Mouse (Mus musculus) urinary bladder, adult 2 months (tissue): ENCODE results near the gene Wnk4. TPM values are rescaled to one million over a fixed set of nuclear protein-coding genes. Genes with fewer than 3 reads are reported as not detected.
A peak's percentile ranks its signal among the peaks of the same experiment; 100 is the strongest.

ENCODE experiments used
- DNase-seq: peaks from one replicate; pipeline ENCODE4 v3.0.0; 2022; ENCODE audit warnings: low spot score
- polyA plus RNA-seq: library from polyadenylated mRNA; depleted of rRNA; stranded (reverse); fragments of >200 nt; gene quantifications from 2 replicates; pipeline ENCODE4 v1.2.3, GENCODE M21; 2012

Wnk4 gene
- polyA plus RNA-seq, 1 experiment, result 7.4 TPM

DNA sequence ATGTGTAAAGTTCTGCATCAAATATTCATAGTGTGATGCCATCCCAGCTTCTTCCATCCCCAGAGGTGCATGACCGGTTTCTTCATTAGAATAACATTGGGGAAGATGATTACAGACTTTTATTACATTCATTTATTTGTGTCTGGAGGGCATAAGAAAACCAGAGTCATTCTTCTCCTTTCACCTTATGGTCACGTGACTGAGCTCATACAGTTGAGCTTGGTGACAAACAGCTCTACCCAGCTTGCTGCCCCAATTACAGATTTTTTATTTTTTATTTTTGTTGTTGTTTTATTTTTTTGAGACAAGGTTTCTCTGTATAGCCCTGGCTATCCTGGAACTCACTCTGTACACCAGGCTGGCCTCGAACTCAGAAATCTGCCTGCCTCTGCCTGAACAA is 12.1 kb downstream of the Wnk4 start:
- no peak for DNase-seq

- no peak for DNase-seq
These were observed 14.9 kb downstream of the Wnk4 start for GRCm38 (mm10) chr11:101275309-101275708.

GRCm38 (mm10) chr11:101276319-101277070 is 16.1 kb downstream of the Wnk4 start:
- DNase-seq, result no peak

GRCm38 (mm10) chr11:101277381-101278222 is 17.2 kb downstream of the Wnk4 start:
- no peak for DNase-seq

GRCm38 (mm10) chr11:101278223-101279192 is 18.1 kb downstream of the Wnk4 start, which contains the start of the genes Cntd1 and Coa3:
Cntd1 (plus strand) TSS chr11:101279012.
Coa3 (minus strand) TSS chr11:101279114.
- DNase-seq, result peak; percentile 66

GRCm38 (mm10) chr11:101279193-101279569 is 18.8 kb downstream of the Wnk4 start:
- DNase-seq, result no peak

DNA sequence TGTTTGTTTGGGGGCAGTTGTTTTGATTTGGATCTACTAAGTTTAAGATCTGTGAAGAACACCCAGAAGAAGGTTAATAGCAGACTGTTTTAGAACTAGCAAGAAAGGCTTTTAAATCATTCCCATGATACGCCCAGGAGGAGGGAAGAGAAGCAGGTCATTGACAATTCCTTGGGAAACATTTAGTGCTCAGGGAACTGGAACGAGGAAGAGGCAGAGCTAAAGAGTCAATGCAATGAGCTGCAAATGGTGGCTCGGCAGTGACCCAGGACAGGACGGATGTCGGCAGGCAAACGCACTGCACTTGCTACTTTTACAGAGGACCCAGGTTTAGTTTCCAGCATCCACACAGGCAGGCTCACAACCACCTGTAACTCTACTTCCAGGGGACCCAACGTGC is 20.5 kb downstream of the Wnk4 start:
- no peak for DNase-seq

DNA sequence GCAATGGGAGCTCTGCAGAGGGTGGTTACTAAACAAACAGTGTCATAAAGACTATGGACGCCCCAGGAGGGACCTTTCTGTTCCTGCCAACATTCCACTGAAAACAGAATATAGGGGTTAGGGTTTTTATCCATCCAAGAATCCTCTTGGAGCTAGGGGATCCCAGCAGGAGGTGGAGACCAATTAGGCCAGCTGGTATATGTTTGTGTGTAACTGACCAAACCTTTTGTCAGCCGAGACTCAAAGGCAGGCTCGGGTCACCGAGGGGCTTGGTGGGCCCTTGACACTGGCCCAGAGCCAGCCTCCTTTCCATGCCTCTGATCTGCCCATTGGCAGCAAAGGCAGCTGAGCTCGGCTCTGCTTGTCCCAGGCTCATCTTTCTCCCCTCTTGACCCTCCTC is 22.5 kb downstream of the Wnk4 start:
- no peak for DNase-seq

- DNase-seq, result no peak
These were observed 23.4 kb downstream of the Wnk4 start for GRCm38 (mm10) chr11:101283805-101284204.

DNA sequence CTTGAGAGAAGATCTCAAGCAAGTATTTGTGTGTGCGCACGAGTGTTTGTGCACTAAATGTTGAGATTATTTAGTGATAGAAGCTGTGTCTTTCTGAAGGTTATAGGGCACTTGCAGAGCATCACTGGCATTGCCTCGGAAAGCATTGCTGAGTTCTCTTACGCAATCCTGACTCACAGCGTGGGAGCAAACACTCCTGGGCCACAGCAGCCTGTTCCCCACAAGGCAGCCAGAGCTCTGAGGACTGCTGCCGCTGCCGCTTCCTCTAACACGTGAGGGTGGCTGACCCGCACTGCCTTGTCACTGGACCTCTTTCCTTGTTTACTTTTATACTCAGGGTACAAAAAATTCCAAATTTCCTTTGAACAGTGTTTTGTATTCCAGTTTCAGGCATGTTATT is 26.9 kb downstream of the Wnk4 start:
- no peak for DNase-seq

GRCm38 (mm10) chr11:101291231-101291630 is 30.9 kb downstream of the Wnk4 start:
- DNase-seq, result no peak

- DNase-seq, result no peak
These were observed 34.8 kb downstream of the Wnk4 start for GRCm38 (mm10) chr11:101295191-101295590.

DNA sequence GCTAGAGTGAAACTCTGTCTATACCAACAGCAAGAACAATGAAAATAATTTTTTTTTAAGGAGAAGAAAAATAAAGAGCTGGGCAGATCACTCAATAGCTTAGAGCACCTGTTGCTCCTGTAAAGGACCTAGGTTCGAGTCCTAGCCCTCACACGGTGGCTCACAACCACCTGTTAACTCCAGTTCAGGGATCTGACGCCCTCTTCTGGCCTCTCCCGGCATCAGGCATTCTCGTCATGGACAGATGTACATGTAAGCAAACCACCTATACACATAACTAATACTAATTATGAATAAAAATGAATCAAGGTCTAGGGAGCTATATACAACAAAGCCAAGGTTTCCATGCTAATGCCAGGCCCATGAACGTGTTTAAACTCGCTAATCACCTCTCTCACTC is 40.5 kb downstream of the Wnk4 start:
- DNase-seq, result no peak

DNA sequence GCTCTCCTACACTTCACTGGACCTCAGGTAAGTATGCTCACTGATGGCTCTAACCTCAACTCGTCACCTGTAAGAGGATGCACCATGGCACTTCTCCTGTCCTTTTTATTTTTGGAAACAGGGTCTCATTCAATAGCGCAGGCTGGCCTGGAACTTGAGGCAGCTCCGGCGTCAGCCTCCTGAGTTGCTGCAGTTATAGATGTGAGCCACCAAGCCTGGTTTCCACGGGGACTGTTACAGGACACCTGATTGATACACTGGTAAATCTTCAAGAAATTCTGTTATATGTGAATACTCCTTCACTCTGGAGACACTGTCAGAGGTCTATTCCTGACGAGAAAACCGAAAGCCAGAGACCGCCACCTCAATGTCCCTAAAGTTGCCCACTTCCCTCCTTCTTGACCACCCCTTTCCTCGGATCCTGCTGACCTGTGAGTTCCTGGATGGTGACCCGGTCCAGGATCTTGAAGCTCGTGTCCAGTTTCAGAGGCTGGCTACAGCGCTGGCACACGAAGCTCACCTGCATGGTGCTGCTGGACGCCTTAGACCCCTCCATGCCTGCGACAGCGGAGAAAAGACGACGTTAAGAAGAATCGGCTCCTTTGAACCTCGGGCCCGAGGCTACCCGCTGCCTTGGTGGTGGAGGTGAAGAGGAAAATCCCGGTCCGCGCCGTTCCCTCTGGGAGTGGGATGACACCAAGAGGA is 41.1 kb downstream of the Wnk4 start:
- DNase-seq, result no peak

GRCm38 (mm10) chr11:101302004-101302798 is 41.8 kb downstream of the Wnk4 start, which contains the start of gene Becn1:
Becn1 (minus strand) TSS chr11:101302286.
- DNase-seq, result peak; percentile 92

DNA sequence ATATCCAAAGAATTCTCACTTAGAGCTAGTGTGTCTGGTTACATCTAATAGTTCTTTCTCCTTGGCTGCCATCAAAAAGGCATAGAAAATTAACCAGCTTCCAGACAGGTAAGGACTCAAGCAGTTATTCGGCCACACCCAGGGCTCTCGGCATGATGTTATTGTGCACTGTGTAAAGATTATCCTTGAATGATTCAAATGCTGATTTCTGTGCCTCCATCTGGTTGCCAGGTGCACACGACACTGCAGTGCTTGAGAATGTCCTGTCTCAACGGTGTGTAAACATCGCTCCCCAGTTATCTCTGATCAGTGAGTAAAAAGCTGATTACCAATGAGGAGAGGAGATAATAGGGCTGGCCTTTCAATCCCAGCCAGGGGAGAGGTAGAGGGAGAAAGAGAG is 47.4 kb downstream of the Wnk4 start:
- DNase-seq, result no peak

- DNase-seq, result no peak
These were observed 50.7 kb downstream of the Wnk4 start for GRCm38 (mm10) chr11:101311083-101311482.

GRCm38 (mm10) chr11:101312150-101312549 is 51.8 kb downstream of the Wnk4 start:
- no peak for DNase-seq

DNA sequence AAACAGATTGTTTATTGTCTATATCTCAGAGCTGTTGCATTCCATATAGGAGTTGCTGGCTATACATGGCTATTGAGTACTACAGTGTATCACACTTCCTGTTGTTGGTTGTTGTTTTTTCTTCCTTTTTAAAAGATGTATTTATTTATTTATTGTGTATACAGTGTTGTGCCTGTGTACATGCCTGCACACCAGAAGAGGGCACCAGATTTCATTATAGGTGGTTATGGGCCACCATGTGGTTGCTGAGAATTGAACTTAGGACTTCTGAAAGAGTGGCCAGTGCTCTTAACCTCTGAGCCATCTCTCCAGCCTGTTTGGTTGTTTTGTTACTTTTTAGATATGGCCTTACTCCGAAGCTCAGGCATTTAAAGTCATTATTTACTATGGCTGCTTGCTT is 54.2 kb downstream of the Wnk4 start:
- no peak for DNase-seq

GRCm38 (mm10) chr11:101315082-101315650 is 54.8 kb downstream of the Wnk4 start:
- DNase-seq, result no peak
